Mouse (Mus musculus): Measurements from ENCODE around the gene Cdk5rap1. TPM values are rescaled to one million over a fixed set of nuclear protein-coding genes. Genes with fewer than 3 reads are reported as not detected.
"Not testable (repeated sequence)": the region's sequence is repeated elsewhere in the genome, so short reads cannot be mapped to it uniquely, and the experiment has no call there.

Gene Cdk5rap1
- total RNA-seq, 2 experiments from 2014 or later, result 12.7 to 16.7 TPM

DNA sequence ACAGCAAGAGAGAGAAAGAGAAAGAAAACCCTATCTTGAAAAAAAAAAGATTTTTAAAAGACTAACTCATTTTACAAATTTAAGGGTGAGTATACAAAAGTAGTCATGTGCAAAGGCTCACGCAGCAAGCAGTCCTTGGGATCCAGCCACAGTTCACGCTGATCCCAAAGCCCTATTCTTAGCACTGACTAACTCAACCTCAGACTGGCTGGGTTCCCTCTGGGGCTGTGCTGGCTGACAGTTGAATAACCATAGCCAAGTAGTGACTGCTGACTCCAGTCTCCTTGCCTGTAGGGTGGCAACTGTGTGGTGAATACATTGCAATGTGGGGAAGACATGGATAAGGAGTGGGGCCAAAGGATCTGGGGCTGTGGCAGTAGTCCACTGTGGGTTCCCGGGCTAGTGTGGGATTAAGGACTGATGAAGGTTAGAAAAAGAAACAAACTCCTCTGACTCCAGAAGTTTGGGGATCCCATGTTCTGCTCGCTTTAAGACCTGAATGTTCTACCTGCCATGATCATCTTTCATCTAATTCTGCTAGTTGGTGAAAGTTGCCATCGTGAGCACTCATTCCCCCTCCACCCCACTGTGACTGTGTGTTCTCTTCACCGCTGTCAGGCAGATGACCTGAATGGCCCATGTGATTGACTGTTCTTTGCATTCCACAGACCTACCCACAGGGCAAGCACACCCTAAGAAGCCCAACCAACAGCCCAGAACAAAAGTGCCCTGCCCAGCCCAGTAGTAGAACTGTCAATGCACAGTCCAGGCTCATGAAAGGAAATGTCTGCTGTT is 2.2 kb upstream of the Cdk5rap1 start:
- peak in 1 of 2 experiments; percentile 57 for DNase-seq

DNA sequence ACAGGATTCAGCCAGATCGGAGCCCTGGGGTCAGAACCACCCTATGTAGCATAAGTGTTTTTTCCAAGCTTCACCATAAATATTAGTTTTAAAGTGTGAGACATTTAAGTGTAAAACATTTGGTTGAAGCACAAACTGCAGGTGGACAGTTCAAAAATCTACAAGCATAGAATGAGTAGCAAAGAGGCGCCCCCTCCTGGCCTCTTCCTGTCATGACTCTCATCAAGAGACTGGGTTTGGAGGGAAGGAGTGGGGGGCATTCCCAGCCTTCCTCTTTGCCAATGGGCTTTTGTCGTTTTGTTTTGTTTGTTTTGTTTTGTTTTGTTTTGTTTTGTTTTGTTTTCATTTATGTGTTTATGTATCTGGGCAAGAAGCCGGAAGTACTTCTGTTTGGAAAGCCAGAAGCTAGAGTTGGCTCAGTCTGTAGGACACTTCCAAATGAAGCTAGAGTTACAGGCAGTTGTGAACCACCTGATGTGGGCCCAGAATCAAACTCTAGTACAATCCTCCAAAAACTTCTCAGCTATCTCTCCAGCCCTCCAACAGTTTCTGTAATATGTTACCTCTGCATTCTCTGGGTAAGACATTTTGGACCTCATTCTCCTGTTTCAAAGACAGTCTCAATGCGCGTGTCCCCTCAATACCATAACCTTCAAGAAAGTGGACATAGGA is 1.3 kb upstream of the Cdk5rap1 start:
- no peak for DNase-seq

DNA sequence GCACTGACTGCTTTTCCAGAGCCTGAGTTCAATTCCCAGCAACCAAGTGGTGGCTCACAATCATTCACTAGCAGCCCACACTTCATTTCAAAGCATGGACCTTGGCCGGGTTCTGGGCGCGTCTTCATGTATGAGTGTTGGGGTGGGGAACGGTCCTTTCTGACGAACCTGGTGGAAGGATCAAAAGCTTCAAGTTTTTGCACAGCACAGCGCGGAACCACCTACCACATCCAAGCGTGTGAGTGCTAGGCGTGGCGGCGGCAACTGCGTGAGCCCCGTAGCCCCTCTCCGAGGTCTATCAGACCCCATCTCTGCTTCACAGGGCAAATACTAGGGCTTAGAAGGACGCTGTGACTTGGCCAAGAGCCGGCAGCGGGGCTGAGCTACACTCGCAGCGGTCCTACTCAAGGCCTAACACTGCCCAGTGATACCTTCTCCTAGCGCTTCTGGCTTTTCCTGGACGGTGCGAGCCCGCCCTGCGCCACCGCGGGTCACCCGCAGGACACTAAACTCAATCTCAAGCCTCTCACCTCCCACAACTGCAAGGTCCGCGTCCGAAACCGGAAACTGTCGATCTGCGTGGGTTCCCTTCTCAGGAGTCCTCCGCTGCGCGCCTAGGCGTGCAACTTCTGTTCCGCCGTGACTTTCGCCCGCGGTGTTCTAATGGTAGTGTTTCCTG is 520 bp downstream of the Cdk5rap1 start:
- peak; percentile 84 to 85 for DNase-seq

DNA sequence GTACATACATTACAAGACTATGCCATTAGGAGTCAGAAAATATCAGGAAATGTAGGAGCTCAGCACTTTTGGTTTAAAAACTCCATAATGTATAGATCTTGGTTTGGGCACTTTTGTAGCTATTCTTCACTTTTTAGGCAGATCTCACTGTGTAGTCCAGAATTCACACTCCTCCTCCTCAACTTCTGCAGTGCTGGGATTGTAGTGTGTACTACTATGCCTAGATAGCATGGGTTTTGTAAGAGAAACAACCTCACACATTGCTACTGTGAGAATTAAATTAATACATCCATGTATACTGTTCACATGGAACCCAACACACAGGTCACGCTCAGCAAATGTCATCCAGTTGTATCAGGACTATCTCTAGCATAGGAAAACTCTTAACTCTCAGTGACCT is 5.3 kb downstream of the Cdk5rap1 start:
- DNase-seq, result no peak

DNA sequence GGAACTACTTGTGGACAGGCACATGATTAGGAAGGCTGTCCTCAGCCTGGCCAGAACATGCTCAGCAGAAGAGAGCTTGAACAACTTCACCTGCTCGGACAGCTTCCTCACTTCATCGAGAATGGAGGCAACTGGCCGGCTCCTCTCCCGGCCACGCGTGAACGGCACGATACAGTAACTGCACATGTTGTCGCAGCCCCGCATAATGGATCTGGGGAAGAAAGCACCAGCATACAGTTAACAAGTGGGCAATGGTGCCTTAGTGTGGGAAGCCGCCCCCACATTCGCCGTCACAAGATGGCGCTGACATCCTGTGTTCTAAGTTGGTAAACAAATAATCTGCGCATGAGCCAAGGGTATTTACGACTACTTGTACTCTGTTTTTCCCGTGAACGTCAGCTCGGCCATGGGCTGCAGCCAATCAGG is 18.8 kb downstream of the Cdk5rap1 start:
- DNase-seq, result not testable (repeated sequence)

DNA sequence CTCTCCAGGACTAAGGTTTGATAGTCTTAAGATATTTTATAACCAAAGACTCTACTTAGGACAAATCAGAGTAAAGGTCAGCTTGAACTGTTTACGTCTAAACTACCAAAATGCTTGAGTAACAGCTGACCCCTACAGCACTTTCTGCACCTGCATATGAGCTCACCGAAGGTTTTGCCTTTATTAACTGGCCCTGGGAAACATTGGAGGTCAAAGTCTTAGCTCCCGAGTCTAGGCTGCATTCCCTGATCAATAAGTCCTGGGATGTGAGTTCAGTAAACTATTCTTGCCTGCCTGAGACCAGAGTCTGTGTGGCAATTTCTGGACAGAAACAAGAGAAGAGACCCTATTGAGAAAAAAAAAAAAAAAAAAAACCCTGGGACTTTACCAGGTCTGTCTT is 24.7 kb downstream of the Cdk5rap1 start:
- DNase-seq, result no peak

DNA sequence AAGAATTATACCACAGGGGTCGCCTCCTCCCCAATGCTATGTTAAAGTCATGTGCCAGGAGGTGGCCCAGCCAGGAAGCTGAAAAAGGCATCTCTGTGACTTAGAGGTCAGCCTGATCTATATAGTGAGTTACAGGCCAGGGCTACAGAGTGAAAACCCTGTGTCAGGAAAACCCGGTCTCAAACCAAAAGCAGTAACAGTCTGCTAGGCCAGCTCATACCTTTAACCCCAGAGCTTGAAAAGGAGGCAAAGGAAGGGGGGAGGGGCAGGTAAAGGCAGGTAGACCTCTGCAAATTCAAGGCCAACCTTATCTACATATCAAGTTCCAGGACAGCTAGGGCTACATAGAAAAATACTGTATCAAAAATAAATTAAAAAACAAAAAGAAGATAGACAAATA is 33.5 kb downstream of the Cdk5rap1 start:
- no peak for DNase-seq

DNA sequence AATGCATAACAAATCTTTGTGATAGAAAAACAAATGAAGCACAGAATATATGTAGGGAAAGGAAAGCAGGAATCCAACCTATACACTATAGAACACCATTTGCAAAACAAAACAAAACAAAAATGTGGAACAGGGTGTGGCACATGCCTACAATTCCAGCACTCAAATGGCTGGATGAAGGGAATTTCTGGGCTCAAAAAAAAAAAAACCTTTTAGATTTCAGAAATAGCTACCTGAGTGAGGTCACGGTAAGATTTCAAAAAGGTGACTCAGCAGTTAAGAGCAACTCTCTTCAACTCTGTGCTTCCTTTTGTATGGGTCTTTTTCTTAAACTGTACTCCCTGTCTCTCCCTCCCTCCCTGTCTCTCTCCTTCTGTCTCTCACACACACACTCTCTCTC is 34.6 kb downstream of the Cdk5rap1 start:
- no peak for DNase-seq

DNA sequence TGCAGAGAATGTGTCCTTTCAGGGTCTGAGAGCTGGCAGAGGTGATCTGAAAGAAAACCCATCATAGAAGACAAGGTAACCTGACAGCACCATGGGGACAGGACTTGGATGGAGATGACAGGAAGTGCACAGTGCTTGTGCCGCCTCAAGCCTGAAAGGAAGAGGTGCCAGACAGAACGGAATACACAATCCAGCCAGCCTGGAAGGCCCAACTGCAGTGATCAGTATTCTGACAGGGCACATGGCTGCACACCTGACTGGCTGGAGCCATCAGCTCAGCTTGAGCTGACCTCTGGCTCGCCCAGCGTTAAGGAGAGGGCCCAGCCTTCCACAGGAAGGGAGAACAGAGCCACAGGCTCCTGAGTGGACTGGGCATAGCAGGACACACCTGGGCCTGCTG is 37.2 kb downstream of the Cdk5rap1 start:
- no peak for DNase-seq

DNA sequence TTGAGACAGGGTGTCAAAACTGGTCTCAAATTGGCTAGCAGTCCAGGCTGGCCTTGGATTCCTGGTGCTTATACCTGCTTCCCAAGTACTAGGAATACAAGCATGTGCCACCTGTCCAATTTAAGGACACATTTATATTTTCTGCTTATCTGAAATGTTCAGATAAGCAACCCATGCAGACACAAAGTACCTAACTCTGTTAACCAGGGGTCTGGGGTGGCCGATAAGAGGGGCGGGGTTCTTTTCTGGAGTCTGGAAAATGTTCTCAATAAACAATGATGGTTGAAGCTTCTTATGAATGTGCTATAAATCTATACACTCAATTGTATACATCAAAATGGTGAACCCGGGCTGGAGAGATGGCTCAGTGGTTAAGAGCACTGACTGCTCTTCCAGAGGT is 46.0 kb downstream of the Cdk5rap1 start:
- no peak for DNase-seq

DNA sequence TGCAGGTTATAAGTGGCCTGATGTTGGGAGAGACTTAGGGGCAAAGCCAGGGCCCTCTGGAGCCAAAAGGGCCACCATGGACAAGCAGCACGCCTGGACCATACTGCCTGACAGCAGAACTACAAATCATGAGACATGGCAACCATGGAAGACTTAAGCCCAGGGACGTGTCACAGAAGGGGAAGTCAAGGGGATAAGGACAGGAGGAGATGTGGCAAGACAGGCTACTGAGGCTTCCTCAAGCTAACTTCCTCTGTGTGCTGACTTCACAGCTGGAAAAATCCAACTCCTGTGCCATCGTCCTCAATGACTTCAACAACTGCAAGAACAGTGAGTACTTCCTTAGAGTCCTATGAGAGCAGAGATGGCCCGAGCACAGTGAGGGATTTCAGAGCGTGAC is 59.0 kb downstream of the Cdk5rap1 start:
- DNase-seq, result not testable (repeated sequence)

DNA sequence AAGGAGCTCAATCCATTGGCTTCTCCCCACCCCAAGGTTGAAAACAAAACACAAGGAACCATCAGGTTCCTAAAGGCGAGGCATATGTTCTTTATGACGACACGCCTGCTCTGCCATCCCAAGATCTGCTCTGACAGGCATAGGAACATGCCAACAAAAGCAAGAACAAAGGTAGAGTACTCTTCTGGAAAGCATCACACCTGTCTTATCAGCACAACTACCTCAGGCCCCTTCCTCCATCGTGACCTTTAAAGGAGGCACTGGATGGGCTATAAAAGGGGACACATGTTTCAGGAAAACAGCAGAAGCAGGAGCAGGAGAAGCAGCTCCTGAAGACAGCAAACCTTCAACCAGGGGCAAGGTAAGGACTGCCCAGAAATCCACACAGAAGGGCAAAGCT is 65.9 kb downstream of the Cdk5rap1 start, which contains the start of gene Bpifb9b:
Gene Bpifb9b (plus strand): TSS at position 301 of the 400 bp plus-strand sequence.
- DNase-seq, result not testable (repeated sequence)

DNA sequence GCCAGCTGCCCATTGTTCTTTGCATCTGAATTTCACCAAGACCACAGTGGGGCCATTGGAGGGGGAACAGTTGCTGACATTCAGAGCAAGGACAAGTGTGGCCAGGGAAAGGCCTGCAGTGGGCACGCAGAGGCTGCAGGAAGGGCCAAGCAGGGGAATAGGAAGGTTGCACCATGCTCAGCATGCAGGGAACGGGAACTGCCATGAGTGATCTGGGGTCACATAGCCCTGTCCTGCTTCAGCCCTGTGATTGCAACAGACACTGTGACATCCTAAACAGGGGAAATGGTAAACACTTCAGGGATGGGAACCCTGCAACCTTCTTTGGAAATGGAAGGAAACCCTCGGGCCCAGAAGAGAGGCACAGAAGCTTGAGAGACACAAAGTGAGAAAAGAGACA is 68.2 kb downstream of the Cdk5rap1 start:
- not testable (repeated sequence) for DNase-seq

DNA sequence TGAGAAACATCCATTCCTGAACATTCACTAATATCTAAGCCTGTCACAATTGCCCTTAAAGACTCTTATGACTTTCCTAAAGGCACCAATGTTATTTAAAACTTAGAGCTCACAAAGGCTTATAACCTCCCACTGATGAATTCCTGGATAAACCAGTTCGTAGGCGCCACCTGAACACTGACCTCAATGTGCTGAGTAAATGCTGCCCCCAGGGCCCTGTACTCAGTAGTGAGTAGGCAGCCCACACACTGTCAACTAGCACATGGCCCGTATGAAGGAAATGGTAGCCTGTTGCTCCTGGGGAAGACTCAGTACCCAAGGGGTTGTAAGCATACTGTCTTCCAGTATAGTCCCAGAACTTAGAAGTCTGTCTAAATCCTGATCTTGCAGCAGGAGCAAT is 71.0 kb downstream of the Cdk5rap1 start:
- DNase-seq, result no peak

DNA sequence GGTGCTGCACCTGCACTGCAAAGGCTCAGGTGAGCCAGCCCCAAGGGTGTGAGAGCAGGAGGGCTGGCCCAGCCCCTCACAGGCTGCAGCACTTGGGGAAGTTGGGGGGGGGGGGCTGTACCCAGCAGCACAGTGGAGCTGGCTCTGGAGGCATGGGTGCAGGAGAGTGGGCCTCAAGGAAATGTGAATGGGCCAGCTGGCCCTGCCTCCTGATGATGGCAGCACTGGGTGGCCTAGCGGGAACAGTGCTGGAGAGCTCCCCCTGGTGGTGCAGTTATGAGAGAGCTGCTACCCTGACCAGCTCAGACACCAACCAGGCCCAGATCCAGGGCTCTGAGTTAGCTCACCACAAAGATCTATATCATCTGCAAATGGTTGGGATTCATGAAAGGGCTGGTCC is 72.3 kb downstream of the Cdk5rap1 start:
- peak; percentile 25 to 35 for DNase-seq

DNA sequence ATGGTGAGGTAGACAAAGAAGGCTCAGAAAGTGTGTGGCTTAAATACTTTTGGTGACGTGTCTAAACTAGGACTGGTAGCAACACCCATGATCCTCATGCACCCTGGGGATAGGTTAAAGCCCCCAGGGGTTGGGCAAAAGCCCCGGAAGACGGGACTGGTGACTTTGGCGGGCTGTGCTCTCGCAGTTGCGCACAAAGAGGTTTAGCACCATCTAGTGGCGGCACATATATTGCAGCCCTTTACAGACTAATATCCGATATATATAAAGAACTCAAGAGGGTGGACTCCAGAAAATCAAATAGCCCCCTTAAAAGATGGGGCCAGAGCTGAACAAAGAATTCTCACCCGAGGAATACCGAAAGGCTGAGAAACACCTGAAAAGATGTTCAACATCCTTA is 78.1 kb downstream of the Cdk5rap1 start:
- DNase-seq, result peak in 1 of 2 experiments; percentile 19

DNA sequence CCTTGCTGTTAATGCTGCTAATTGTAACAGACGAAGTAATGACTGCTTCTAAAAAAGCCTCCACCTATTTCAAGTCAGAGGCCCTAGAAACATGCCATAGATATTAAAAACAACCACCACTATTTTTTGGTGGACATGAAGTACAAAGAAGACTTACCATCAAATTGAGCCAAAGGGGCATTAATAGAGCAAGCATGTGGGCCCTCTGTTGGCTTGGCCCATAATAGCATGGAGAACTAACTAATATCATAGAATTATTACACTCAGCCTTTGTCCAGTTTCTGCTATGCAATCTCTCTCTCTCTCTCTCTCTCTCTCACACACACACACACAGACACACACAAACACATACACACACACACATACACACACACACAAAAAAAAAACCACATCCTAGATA is 80.0 kb downstream of the Cdk5rap1 start:
- DNase-seq, result no peak

DNA sequence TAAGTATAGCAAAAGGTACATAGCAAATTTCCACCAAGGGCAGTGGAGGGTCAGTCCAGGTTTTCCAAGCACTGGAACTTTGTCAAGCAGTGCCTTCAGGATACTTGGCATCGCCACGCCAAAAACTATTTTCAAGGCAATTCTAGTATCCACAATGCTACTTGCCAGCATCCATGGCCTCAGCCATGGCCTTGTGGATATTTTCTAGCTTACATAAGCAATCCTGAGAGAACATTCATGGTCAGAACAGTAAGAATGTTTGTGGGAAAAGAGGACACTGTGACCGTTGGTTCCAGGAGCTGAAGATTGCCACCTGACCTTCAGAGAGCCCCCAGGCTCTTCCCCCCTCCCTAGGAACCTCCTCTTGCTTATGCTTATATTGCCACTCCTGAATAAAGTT is 80.9 kb downstream of the Cdk5rap1 start:
- not testable (repeated sequence) for DNase-seq

Other genes starting within 250 kb of the Cdk5rap1 start
- gene Bpifa3, start 242.7 kb downstream of the Cdk5rap1 start, total RNA-seq (2021), result not detected
- not detected for gene Bpifa1, start 230.1 kb downstream of the Cdk5rap1 start, total RNA-seq (2021)
- gene Bpifa5, start 210.4 kb downstream of the Cdk5rap1 start, total RNA-seq (2021), result not detected
- gene Bpifb1, start 182.2 kb downstream of the Cdk5rap1 start, total RNA-seq (2021), result under 1 TPM in 1 of 2 experiments, not detected in 1; 0.12 TPM
- not detected for gene Bpifb5, start 149.3 kb downstream of the Cdk5rap1 start, total RNA-seq (2021)
- not detected for gene Bpifb9a, start 115.2 kb downstream of the Cdk5rap1 start, total RNA-seq (2021)
- gene Bpifb9b, start 65.8 kb downstream of the Cdk5rap1 start, total RNA-seq (2021), result not detected
- 10 to 100 TPM; 42.3 to 48.0 TPM for gene Snta1, start 35.1 kb upstream of the Cdk5rap1 start, total RNA-seq (2021)
- gene Cbfa2t2, start 63.5 kb upstream of the Cdk5rap1 start, total RNA-seq (2021), result 10 to 100 TPM; 49.7 to 57.7 TPM
- gene 1700003F12Rik, start 174.1 kb upstream of the Cdk5rap1 start, total RNA-seq (2021), result under 1 TPM in 1 of 2 experiments, not detected in 1; 0.99 TPM
- gene Actl10, start 178.8 kb upstream of the Cdk5rap1 start, total RNA-seq (2021), result not detected
- gene Necab3, start 185.9 kb upstream of the Cdk5rap1 start, total RNA-seq (2021), result 10 to 100 TPM; 26.8 to 28.6 TPM
- gene E2f1, start 196.9 kb upstream of the Cdk5rap1 start, total RNA-seq (2021), result 1 to 10 TPM; 4.9 to 5.8 TPM
- 10 to 100 TPM in 1 of 2 experiments, 1 to 10 TPM in 1; 10.0 to 10.5 TPM for gene Pxmp4, start 230.7 kb upstream of the Cdk5rap1 start, total RNA-seq (2021)
- 10 to 100 TPM in 1 of 2 experiments, 1 to 10 TPM in 1; 9.2 to 10.1 TPM for gene Zfp341, start 240.3 kb upstream of the Cdk5rap1 start, total RNA-seq (2021)
- gene 4930519P11Rik, start 240.4 kb upstream of the Cdk5rap1 start, total RNA-seq (2021), result not detected